Mouse (Mus musculus): ENCODE data around the gene Myo1d.

The Myo1d gene

DNA sequence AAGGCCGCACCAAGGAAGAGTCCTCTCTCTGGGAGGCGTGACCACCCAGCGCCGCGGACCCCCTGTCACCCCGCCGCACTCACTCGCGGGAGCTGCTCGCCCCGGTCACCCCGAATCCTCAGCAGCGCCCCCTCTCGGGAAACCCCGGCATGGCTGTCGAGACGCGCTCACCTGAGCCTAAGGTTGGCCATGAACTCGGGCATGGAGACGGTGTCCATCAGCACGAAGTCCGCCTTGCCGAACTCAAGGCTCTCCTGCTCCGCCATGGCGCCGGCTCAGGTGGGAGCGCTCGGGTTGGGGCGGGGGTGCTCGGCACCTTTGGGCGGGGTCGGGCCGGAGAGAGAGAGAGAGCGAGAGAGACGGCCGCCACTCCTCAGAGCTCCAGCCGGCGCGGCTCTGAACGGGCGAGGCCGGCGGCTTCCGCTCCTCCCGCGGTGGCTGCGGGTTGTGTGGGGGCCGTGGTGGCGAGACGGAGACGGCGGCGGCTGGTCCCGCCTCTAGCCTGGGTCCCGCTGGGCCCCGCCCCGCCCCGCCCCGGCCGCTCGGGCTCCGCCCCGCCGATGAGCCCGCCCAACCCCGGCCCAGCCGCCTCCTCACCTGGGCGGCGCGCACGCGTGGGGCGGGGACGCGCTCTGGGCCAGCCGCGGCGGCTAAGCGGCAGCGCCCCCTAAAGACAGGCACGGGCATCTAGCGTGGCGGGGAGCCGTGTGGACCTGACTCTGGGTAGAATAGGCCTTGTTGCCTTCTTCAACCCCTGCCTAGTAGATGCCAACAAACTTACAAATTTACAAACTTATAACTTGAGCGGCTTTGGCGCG is at the start of gene Myo1d:
Gene Myo1d (minus strand): TSS at position 499 of the 818 bp plus-strand sequence.
- DNase-seq (ENCODE audit: low spot score in 2 of 2): peak; percentile 85 to 88

DNA sequence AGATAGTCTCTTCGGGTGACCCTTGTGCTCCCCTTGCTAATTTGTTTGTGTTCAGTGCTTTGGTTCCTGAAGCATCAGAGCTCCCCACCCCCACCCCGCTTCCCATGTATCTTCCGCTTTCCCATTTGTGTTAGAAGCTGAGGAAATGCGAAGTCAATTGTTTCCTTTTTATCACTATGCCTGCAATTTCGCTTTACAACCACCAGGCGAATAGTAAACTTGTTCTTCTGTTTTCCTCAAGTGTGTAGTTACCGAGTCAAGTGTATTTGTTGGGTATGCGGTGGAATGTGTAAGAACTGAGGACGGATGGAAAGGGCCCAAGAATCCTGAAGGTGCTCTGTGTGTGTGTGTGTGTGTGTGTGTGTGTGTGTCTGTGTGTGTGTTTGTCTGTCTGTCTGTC is 42.0 kb upstream of the Myo1d start:
- DNase-seq (ENCODE audit: low spot score in 2 of 2): no peak

DNA sequence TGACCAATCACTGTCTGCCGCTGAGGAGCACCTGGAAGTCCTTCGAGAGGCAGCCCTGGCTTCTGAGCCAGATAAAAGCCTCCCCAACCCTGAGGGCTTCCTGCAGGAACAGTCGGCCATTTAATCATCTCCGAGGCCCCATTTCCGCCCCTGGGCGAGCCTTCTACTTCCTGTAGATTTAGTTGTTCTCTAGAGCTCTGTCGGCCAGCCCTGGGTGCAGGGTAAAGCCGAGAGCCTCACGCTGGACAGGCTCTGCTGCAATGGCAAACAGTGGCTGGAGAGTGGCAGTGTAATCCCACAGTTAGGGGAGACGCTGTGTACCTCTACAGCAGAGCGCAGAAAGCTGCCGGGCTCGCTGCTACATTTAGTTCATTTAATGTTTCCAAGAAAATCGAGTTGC is 41.5 kb upstream of the Myo1d start:
- DNase-seq (ENCODE audit: low spot score in 2 of 2): no peak

DNA sequence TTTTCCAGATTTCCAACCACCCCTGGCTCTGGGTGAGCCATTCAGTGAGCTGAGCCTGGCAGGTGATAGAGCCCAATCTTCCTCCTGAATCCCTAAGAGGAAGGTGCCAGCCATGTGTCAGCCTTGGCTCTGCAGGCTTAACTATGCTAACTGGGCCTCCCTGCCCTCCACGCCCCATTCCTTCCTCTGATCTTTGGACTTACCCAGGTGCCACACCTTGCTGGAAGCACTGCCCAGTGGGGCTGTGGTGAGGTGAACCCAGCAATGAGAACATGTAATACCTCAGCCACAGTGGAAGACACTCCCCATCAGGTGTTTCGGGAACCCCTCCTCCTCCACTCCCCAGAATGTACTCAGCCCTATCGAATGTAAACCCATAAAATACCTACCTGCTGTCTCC is 40.3 kb upstream of the Myo1d start:
- no peak for DNase-seq (ENCODE audit: low spot score in 2 of 2)

DNA sequence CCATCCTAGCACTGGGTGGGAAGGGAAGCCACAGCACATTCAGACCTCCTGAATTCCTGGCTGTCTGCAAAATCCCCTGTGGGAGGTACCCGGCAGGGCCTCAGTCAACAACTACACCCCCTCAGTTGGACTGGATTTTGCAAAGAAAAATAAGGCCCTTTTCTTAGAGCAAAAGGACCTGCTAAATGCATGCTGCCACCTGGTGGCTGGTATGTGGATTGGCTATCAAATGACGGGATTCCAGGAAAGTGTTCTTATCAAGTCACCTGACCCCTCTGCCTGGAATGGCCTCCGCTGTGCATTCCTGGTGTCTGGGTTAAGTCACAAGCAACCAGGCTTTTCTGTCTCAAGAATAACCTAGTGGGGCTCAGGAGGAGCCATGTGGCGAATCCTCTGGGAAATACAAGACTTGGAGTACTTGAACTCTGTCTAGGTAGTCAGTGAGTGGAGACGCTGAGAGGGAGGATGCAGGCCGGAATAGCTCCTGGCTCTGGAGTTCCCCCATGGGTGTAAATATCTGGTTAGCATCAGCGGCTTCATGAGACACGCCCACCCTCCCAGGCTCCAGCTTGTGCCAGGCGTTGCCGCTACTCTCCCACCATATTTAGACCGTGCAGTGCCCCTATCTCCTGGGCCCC is 38.4 kb upstream of the Myo1d start:
- peak; percentile 67 to 81 for DNase-seq (ENCODE audit: low spot score in 2 of 2)

DNA sequence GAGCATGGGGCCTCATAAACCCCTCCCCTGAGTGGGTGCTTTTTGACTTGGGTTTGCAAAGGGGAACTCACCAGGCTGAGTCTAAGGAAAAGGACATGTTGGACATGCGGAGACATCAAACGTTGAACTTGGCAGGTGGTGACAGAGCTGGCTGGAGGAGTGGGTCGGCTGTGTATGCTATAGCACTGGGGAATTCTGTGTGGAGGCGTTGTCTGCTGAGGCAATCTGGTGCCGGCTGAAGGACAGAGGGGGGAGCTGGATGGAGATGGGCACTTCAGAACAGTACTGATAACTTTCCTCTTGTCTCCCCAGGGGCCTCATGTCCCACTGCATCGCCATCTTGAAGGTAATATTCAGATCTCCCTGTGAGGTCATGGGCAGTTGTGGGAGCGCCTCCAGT is 35.5 kb upstream of the Myo1d start:
- no peak for DNase-seq (ENCODE audit: low spot score in 2 of 2)

DNA sequence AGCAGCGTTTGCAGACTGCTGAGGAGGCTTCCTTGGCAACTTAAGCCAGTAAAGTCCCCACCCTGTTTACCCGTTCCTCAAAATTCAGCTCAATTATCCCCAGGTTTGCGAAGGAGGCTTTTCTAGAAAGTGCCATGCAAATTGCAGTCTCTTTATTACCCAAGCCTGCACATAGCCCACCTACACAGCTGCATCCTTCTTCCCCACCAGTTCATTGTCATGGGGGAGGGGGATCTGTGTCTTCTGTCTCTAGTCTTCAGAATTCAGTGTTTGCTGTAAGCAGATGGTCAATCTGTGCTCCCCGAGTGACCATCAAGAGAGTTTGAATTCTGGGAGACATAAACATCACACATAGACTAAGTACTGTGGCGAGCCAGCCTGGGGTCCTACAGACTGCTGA is 31.3 kb upstream of the Myo1d start:
- DNase-seq (ENCODE audit: low spot score in 2 of 2): no peak

DNA sequence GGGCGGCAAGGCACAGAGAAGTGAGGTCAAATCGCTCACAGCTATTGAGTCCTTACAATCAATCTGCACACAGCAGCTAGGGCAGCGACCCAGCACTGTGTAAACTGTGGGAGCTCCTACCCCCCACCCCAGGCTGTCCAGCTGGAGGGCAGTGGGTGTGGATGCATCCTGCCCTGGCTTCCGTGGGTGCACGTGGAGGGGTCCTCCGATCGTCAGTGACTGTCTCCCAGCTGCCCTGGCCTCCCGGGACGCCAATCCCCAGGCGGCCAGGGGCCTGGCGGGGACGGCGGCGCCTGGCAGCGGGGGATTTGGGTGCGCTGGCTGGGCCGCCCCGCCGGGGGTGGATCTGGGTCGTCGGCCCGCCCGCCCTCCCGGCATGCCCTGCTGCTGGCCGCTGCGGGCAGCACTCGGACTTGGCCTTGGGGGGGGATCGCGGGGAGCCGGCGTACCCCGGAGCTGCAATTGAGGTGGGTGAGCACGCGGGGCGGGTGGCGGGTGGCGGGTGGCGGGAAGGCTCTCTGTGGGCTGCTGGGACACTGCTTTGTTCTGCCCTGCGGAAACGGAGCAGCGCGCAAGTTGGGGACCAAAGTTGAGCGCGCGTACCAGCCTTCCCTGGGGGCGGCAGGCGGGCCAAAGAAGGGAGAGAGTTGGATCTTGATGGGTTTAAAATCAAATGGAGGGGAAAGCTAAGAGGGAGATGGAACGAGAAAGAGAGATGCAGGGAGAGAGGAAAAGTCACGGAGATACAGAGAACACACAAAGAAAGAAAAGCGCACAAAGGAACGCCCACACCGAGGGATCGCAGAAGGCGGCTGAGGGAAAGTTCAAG is 30.4 kb upstream of the Myo1d start, which contains the start of gene Tmem98:
Gene Tmem98 (plus strand): TSS at position 183 of the 829 bp plus-strand sequence.
- peak; percentile 41 to 63 for DNase-seq (ENCODE audit: low spot score in 2 of 2)

DNA sequence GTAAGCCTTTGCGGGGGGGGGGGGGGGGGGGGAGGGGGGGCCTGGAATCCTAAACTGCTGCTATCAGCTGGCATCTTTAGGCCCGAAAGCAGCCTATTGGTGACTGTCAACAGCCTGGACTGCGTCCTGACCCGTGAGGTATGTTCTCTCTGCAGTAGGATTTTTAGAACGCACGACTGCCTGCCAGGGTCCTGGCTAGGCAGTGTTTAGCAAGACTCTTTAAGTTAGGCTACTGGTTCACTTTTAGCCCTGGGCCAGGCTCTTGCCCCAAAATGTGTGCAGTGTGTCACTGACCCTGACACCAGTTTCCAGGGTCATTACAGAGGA is 29.8 kb upstream of the Myo1d start:
- DNase-seq (ENCODE audit: low spot score in 2 of 2): no peak

DNA sequence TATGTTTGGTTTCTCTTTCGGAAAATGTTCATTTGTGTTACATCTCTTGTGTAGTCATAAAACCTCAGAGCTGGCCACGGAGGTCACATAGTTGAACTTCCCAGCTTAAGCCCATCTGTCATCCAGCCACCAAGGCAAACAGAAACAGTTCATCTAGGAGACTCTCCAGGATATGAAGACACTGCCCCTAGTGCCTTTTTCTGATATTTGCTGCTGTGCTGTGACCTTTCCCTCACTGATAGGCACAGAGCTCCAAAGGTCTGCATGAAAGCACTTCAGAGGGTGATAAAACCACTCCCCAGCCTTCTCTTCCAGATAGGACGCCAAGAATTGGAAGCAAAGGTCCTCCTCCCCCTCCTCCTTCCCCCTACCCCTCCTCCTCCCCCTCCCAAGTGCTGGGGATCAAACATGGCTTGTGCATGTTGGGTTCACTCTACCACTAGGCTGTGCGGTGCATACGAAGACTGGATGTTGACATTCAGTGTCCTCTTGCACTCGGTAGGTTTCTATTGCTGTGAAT is 28.8 kb upstream of the Myo1d start:
- DNase-seq (ENCODE audit: low spot score in 2 of 2): no peak

DNA sequence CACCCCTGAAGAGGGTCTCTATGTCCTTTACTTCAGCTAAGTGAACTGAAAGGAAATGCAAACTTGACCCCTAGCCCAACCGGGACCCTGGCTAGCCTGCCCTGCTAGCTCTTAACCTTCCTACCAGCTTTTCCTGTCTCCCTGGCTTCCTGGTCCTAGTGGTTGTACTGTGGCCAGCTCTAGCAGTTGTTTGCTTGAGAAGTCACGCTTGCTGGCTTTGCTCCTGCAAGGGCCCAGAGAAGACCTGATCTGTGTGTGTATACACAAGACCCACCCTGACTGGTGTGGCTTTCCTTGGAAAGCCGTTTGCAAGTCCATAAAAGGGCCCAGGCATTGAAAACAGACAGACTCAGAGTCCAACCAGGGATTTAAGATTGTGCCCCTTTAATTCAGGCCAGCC is 22.9 kb upstream of the Myo1d start:
- DNase-seq (ENCODE audit: low spot score in 2 of 2): peak in 1 of 2 experiments; percentile 62

DNA sequence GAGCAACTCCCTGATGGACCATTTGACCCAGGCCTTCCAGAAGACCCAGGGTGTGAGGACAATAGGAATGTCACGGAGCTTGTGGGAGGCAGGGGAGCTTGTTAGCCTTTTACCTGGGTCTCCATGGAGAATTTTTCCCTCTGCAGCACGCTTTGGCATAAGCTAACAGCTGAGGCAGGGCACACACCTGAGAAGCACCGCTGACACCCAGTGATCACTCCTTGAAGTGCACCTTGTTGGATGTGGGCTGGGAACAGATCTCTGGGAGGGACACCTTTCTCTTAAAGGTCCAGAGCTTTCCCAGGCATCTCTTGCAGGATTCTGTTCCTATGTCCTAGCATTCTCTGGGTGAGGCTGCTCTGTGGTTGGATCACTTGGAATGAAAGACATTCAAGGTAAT is 20.2 kb upstream of the Myo1d start:
- no peak for DNase-seq (ENCODE audit: low spot score in 2 of 2)

DNA sequence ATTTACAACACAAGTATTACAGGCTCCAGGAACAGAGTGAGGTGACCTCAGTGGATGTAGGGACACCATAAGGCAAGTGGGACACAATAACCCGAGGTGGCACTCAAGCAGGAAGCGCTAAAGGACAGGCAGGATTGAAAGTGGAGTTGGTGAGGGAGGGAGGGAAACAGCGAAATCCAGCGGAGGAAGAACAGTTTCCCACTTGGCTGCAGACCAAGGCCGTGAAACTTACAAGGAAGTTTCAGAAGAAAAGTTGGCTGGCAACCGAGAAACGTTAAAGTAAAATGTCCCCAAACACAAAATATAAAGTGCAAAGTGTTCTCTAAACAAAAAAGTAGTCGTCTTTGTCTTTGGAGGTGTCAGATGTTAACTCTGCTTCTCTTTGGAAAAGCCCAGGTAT is 15.6 kb upstream of the Myo1d start:
- no peak for DNase-seq (ENCODE audit: low spot score in 2 of 2)

DNA sequence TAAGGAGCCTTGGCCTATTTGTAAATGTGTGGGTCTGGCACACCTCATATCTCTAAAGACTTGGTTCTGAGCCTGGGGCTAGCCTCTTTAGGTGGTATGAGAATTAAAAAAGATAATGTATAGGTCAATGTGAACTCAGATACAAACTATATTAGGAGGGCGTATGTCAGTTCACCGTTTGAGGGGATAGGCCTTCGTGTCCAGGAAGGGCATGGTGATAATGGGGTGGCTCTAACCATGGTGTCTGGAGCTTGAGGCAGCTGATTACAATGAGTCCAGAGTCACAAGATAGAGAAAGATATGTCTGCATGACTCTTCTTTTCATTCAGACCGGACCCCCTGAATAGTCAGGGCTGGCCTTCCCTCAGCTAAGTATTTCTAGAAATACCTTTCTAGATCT is 14.5 kb upstream of the Myo1d start:
- DNase-seq (ENCODE audit: low spot score in 2 of 2): no peak

DNA sequence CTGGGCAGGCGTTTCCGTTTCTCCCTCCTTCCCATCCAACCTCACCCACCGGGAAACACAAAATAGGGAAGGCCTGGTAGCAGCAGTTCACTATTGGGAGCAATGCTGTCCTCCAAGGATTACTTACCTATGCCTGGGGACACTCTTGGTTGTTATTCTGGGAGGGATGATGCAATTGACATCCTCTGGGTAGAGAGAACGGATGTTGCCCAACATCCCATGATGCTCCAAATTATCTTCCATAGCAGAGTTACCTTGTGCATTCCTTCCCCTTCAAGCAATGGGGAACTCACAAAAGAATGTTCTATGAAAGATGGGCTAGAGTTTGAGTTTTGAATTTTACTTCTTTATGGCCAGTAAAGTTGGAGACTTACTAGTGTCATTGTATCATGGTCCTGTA is 13.6 kb upstream of the Myo1d start:
- DNase-seq (ENCODE audit: low spot score in 2 of 2): no peak

DNA sequence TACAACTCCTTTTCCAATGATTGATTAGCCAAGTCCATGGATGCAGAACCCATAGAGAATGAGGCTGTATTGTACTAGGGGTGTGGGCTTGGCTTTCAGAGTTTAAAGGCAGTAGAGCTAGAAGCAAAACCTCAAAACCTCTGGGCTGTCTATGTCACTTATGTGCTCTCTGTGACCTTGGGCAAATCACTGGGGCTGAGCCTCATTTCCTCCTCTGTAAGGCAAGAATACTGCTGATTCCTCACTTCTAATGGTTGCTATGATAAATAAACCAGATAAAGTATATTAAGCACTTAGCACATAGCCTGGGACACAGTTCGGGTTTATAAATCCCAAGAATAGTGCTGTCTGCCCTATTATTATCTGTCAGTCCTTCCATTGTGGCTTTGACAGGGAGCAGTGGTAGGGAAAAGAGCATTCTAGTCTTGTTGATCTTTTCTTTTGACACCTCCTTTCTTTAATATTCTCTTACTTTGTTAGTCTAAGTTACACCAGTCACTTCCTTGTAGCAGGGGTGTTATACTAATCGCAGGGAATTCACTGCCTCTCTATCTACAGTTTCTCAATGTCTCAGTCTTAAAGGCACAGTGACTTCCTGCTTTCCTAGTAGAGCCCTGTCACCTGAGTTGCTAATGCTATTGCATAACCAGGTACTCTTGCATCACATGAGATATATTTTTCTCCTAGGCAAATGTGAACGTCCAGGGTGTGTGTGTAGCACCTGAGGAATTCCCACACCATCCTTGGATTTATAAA is 12.0 kb upstream of the Myo1d start:
- no peak for DNase-seq (ENCODE audit: low spot score in 2 of 2)

DNA sequence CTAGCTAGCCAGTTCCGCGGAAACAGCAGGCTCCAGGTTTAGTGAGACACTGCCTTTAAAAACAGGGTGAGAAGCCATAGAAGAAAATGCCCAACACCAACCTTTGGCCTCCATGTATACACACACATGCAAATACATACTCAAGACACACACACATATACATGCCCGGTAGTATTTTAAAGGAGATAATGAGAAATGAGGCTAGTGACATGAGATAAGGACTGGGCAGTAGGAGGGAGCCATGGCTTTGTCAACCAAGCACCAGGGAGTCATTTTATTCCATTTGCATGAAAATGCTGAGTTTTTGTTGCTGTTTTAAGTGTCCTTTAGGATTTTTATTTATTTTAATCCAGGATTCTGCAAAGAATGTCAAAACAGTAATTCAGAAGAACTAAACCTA is 10.6 kb upstream of the Myo1d start:
- DNase-seq (ENCODE audit: low spot score in 2 of 2): no peak

DNA sequence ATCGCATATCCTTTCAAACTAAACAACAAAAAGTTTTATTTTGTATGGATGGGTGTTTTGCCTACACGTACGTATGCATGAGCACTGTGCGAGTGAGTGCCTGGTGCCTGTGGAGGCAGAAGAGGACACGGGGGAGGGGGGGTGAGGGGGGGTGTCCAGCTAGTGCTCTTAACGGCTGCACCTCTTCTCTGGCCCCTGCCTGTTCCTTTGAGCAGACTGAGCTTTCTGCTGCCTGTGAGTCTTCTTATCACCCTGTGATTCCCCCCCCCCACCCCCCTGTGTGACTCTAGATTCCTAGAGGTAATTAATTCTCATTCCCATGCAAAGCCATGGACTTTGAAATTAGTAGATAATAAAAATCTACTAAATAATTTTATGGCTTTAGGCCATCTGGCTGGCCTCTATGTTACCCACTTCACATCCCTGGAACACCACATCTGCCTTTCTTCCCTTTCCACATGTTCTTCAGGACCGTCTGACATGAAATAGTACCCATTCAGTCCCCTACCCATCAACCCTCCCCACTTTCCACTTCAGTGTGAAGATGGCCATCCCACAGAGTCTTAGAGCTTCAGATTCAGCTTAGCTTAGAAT is 9.9 kb upstream of the Myo1d start:
- no peak for DNase-seq (ENCODE audit: low spot score in 2 of 2)

DNA sequence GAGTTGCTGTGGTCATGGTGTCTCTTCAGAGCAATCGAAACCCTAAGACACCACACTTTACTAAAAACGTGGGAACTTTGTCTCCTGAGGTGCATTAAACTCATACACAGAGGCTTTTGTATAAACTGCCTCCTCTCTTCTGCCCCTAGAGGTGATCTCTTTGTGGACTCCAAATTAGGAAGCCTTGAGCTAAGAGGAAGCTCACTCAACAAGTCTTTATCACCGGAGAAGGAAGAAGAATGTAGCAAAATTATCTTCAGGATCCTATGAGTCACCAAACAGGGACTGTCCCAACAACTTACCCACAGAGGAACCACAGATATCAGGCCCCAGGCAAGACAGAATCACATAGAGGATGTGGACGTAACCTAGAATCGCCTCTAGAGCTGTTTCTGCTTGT is 5.8 kb upstream of the Myo1d start:
- no peak for DNase-seq (ENCODE audit: low spot score in 2 of 2)

DNA sequence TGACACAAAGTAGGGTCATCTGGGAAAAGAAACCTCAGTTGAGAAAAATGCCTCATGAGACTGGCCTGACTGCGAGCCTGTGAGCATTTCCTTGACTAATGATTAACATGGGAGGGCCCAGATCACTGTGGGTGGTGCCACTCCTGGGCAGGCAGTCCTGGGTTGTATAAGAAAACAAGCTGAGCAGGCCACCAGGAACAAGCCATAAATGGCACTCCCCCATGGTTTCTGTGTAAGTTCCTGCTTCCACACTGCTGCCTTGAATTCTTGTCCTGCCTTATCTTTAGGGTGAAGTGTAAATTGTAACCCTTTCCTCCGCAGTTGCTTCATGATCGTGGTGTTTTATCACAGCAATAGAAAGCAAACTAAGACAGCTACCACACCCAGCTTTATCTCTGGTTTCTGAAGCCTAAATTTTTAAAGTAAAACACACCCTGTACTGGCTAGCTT is 4.5 kb upstream of the Myo1d start:
- DNase-seq (ENCODE audit: low spot score in 2 of 2): peak in 1 of 2 experiments; percentile 40

DNA sequence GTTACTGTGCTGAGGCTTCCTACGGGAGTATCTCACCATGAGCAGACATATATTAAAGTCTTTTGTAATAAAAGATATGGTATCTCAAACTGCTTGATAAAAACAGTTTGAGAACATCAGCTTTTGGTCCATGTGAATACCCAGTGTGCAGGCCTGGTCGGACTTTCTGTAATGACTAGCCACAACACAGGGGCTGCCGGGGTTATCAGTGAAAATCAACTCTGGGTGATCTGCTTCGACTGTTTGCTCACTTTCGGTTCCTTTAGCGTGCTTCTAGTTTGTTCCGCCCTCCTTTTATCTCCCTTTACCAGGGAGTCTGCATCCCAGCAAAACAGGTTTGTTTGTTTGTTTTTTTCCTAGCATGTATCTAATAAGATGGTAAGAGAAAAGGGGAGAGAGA is 3.6 kb upstream of the Myo1d start:
- DNase-seq (ENCODE audit: low spot score in 2 of 2): no peak

Measured in urinary bladder, postnatal 4 days (tissue).